Mouse (Mus musculus) left cerebral cortex, adult 6 months (tissue): ENCODE results near the gene Ap1m1. TPM values are rescaled to one million over a fixed set of nuclear protein-coding genes. Genes with fewer than 3 reads are reported as not detected.

ENCODE experiments used
- long read RNA-seq, 2 experiments: library from polyadenylated mRNA; unstranded; transcript quantifications; one replicate each; pipeline ENCODE4 v2.0.0; 2019 to 2020
- polyA plus RNA-seq: library from polyadenylated mRNA; unstranded; fragments of <200 nt; fragmentation: Nextera tagmentation; gene quantifications from 2 replicates; pipeline ENCODE4 v1.2.3, GENCODE M21; 2021

Gene Ap1m1
- polyA plus RNA-seq, result 80.9 and 92.7 TPM in 2 replicates
- long read RNA-seq, experiment 1, transcript Ap1m1-201 (12 exons, 2,084 nt), result major isoform, 429 of 528 reads
- long read RNA-seq, experiment 1, partial matches to known transcripts, result 39 of 528 reads
- long read RNA-seq, experiment 1, other reads (novel, unspliced or antisense), result 60 of 528 reads
- long read RNA-seq, experiment 2, transcript Ap1m1-201 (12 exons, 2,084 nt), result major isoform, 103 of 127 reads
- long read RNA-seq, experiment 2, partial matches to known transcripts, result 15 of 127 reads
- long read RNA-seq, experiment 2, other reads (novel, unspliced or antisense), result 9 of 127 reads

DNA sequence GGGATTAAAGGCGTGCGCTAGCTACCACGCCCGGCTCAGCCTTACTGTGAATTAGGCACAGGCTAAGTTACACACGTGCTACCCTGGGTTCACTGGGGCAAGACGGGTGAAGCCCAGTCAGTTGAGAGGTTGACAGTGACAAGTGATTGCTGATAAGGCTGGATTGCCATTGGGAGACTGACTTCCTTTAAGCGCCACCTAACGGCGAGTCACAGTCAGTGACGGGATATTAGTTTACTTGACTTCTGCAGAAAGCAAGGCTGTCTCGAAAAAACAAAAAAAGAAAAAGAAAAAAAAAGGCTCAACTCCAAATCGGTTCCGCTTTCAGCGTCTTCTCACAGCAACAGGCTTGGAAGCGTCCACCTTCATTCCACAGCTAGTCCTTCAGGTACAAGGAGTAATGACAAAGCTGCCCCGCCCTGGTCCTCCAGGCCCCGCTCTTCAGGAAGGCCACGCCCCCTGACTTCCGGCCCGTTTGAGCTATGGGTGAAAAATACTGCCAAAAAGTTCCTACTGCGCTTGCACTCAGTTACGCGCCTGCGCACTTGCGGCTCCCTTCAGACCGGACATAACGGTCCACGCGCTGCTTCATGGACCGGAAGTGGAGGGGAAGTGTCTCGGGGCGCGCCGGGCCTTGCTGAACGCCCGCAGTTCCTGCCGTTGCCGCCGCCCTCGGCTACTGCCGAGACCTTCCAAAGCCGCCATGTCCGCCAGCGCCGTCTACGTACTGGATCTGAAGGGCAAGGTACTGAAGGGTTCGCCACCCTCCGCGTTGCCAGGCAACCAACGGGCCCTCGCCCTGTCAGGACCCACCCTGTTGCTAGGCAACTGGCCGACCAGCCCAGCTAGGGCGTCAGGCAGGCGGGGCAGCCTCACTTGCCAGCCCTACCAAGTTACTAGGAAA, at the start of gene Ap1m1:
Gene Ap1m1 (plus strand): TSS at position 520 of the 904 bp plus-strand sequence.

DNA sequence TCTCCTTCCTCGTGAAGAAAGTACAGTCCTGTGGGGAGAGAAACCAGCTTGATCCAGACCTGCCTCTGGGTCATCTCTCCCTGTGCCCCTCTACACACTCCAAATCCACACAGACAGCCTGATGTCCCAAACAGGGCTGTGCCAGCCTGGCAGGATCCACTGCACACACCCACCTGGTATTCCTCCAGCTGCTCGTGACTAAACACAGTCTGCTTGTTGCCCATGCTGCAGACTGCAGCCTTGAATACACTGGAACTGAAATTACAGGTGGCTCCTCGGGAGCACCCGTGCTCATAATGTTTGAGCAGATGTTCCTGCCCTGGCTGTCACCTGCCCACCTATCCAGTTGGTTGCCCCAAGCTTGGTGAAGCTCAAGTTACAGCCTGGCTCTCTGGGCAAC, 27.1 kb upstream of the Ap1m1 start, which contains the start of gene Cib3:
Gene Cib3 (minus strand): TSS at position 87 of the 400 bp plus-strand sequence.

DNA sequence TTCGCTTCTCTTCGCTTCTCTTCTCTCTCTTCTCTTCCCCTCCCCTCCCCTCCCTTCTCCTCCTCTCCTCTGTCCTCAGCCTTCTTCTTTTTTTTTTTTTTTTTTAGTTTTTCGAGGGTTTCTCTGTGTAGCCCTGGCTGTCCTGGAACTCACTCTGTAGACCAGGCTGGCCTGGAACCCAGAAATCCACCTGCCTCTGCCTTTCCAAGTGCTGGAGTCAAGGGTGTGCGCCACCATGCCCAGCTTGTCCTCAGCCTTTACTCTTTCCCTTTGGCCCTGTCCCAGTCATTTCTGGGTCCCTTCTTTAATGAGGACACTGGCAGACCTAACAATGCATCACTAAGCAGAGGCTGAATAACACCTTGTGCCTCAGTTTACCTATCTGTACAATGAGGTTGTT, 26.3 kb upstream of the Ap1m1 start, which contains the start of gene Gm11034:
Gene Gm11034 (minus strand): TSS at position 101 of the 400 bp plus-strand sequence.

DNA sequence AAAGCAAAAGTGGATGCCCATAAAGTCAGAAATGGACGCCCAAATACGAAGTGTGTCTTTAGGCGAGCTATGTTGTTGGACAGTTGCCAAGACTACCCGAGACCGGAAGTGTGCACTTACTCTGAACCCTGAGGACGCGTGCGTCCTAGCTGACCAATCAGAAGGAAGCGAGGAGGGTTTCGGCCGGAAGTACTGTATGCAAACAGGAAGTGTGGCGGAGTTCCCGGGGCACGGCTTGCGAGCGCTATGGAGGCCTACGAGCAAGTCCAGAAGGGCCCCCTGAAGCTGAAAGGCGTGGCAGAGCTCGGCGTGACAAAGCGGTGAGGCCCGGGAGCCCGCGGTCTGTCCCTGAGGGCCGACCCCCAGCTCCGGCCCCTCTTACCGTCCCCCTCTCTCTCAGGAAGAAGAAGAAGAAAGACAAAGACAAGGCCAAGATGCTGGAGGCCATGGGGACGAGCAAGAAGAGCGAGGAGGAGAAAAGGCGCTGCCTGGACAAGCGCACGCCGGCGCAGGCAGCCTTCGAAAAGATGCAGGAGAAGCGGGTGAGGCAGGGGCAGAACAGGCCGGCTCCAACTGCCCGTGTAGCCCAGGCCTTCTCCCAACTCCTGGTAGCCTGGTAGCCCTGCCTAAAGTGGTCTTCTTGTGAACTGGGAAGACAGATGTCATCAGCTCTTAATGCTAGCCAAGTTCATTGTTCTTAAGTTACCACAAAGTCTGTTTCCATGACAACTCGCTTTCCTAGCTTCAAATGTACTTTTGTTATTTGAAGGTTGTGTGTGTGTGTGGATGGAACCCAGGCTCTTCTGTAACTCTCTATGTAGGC, 20.1 kb upstream of the Ap1m1 start, which contains the start of gene Fam32a:
Gene Fam32a (plus strand): TSS at position 190 of the 823 bp plus-strand sequence.

DNA sequence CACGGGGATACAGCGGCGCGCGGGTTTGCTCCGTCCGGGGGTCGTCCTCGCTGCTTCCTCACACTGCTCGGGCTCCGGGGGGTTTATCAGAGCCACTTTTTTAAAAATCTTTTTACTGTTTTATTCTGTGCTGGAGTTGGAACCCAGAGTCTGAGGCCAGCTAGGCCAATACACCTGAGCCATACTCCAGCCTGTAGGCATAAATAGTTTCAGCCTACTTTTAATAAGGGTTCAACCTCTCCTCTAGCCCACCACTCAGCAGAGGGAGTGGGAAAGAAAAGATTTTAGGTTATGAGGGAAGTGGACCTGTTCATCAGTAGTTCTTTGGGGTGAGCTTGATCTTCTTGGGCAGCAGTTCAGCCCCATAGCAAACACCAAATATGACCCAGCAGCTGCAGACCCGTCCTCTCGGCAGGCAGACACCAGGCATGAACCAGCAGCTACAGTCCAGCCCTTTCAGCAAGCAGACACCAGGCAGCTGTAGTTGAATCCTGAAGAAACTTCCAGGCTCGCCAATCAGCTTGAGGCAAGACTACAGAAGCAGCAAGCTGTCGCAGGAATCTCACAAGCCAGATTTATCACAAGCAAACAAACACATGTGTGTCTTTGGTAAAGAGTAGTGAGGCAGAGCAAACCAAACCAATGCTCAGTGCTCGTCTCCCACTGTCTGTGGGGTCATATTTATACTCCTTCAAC, 65.5 kb downstream of the Ap1m1 start, which contains the start of gene Gm10282:
Gene Gm10282 (minus strand): TSS at position 51 of the 696 bp plus-strand sequence.

Other genes starting within 250 kb of the Ap1m1 start
- 0.08 TPM in 1 of 2 replicates, not detected in the other for gene Cyp4f18, start 230.4 kb upstream of the Ap1m1 start, polyA plus RNA-seq
- not detected in 2 replicates for gene Olfr372, start 198.8 kb upstream of the Ap1m1 start, polyA plus RNA-seq
- gene Olfr373, start 156.8 kb upstream of the Ap1m1 start, polyA plus RNA-seq, result not detected in 2 replicates
- not detected in 2 replicates for gene Olfr374, start 133.0 kb upstream of the Ap1m1 start, polyA plus RNA-seq
- 25.2 and 27.4 TPM in 2 replicates for gene Tpm4, start 105.0 kb upstream of the Ap1m1 start, polyA plus RNA-seq
- 42.4 and 62.1 TPM in 2 replicates for gene Rab8a, start 78.8 kb upstream of the Ap1m1 start, polyA plus RNA-seq
- gene Hsh2d, start 50.4 kb upstream of the Ap1m1 start, polyA plus RNA-seq, result 0.16 TPM in 1 of 2 replicates, not detected in the other
- not detected in 2 replicates for gene Cib3, start 27.2 kb upstream of the Ap1m1 start, polyA plus RNA-seq
- gene Gm11034, start 26.4 kb upstream of the Ap1m1 start, polyA plus RNA-seq, result not detected in 2 replicates
- 48.0 and 64.8 TPM in 2 replicates for gene Fam32a, start 20.3 kb upstream of the Ap1m1 start, polyA plus RNA-seq
- 7.1 and 8.5 TPM in 2 replicates for gene Gm10282, start 65.2 kb downstream of the Ap1m1 start, polyA plus RNA-seq
- gene Klf2, start 79.0 kb downstream of the Ap1m1 start, polyA plus RNA-seq, result 0.70 and 14.4 TPM in 2 replicates
- 19.7 and 21.9 TPM in 2 replicates for gene Eps15l1, start 181.4 kb downstream of the Ap1m1 start, polyA plus RNA-seq
- 1.0 and 1.5 TPM in 2 replicates for gene Calr3, start 203.9 kb downstream of the Ap1m1 start, polyA plus RNA-seq
- 6.7 and 7.6 TPM in 2 replicates for gene 1700030K09Rik, start 203.9 kb downstream of the Ap1m1 start, polyA plus RNA-seq
- 16.7 and 33.9 TPM in 2 replicates for gene Cherp, start 235.2 kb downstream of the Ap1m1 start, polyA plus RNA-seq